Mouse (Mus musculus) liver, embryonic 15.5 days (tissue): ENCODE measurements at regions not wholly inside any gene's neighbourhood (a gene's known extent, or its start where the extent isn't known, plus 50 kb on each side); places are given as distances from the start of the nearest gene placed in this dataset.

Experiments used
- ATAC-seq: fragments of 200-750 bp; cut with Nextera tagmentation; 2 replicates; pipeline ENCODE4 v1.8.0; 2017; ENCODE audit warnings: moderate number of reproducible peaks, mild to moderate bottlenecking, moderate library complexity; ENCODE audit not compliant: insufficient read depth
- H3K27ac ChIP-seq: fragments of 300-500 bp; sonication (generic); replicated peaks from 2 replicates; pipeline ENCODE4 v1.5.1; 2015; ENCODE audit warnings: mild to moderate bottlenecking, inconsistent platforms
- H3K27me3 ChIP-seq: fragments of 300-500 bp; sonication (generic); 2 replicates; pipeline ENCODE4 v1.6.1; 2015; ENCODE audit warnings: mild to moderate bottlenecking, inconsistent platforms
- H3K36me3 ChIP-seq: fragments of 300-500 bp; sonication (generic); replicated peaks from 2 replicates; pipeline ENCODE4 v1.6.1; 2015; ENCODE audit warnings: moderate library complexity, mild to moderate bottlenecking, inconsistent platforms
- H3K4me1 ChIP-seq: fragments of 300-500 bp; sonication (generic); replicated peaks from 2 replicates; pipeline ENCODE4 v1.6.1; 2015; ENCODE audit warnings: inconsistent platforms
- H3K4me2 ChIP-seq: fragments of 300-500 bp; sonication (generic); 2 replicates; pipeline ENCODE4 v1.6.1; 2015; ENCODE audit warnings: moderate library complexity, mild to moderate bottlenecking, inconsistent platforms
- H3K4me3 ChIP-seq: fragments of 300-500 bp; sonication (generic); replicated peaks from 2 replicates; pipeline ENCODE4 v1.5.1; 2015; ENCODE audit warnings: mild to moderate bottlenecking, inconsistent platforms
- H3K9ac ChIP-seq: fragments of 300-500 bp; sonication (generic); 2 replicates; pipeline ENCODE4 v1.6.1; 2015; ENCODE audit warnings: moderate library complexity, mild to moderate bottlenecking, inconsistent platforms
- H3K9me3 ChIP-seq: fragments of 300-500 bp; sonication (generic); replicated peaks from 2 replicates; pipeline ENCODE4 v1.6.1; 2016; ENCODE audit warnings: inconsistent platforms
- WGBS: fragments of 180-500 bp; shearing (Covaris S2); methylation state at CpG from one replicate; pipeline ENCODE4 v1.1.7; 2015; ENCODE audit warnings: mixed read lengths; ENCODE audit not compliant: insufficient replicate concordance; 5-methylcytosine and 5-hydroxymethylcytosine counted together

GRCm38 (mm10) chr11:31736086-31736485 is 64.4 kb upstream of the Bod1 start:
- Histone ChIP-seq H3K9ac (no peak overlapping the region), H3K4me1 (peaks cover 9% of the 10 kb centered on the region), H3K27me3 (peaks cover 8% of the 10 kb centered on the region; the same call in 1 of the 2 replicates), H3K4me3 (no peak overlapping the region), H3K9me3 (no peaks in the 10 kb centered on the region), H3K27ac (no peak overlapping the region), H3K4me2 (no peak overlapping the region), H3K36me3 (no peaks in the 10 kb centered on the region)
- ATAC-seq: no peak

GRCm38 (mm10) chr11:31736556-31737089 is 64.9 kb upstream of the Bod1 start:
- Histone ChIP-seq H3K9ac (no peak overlapping the region), H3K27me3 (peaks cover 10% of the 10 kb centered on the region; the same call in 1 of the 2 replicates), H3K36me3 (no peaks in the 10 kb centered on the region), H3K4me2 (no peak overlapping the region), H3K27ac (no peak overlapping the region), H3K4me3 (no peak overlapping the region), H3K9me3 (no peaks in the 10 kb centered on the region), H3K4me1 (peaks cover 9% of the 10 kb centered on the region)
- WGBS: 75% methylated on average over 4 of the region's 4 CpGs
- ATAC-seq: no peak

GRCm38 (mm10) chr11:31738148-31739021 is 66.7 kb upstream of the Bod1 start:
- no peak overlapping the region for H3K9ac ChIP-seq
- peaks cover 10% of the 10 kb centered on the region; the same call in 1 of the 2 replicates for H3K27me3 ChIP-seq
- no peak overlapping the region for H3K4me3 ChIP-seq
- no peaks in the 10 kb centered on the region for H3K36me3 ChIP-seq
- WGBS: 73% methylated on average over 5 of the region's 5 CpGs
- H3K4me2 ChIP-seq: no peak overlapping the region
- H3K4me1 ChIP-seq: no peaks in the 10 kb centered on the region
- no peak for ATAC-seq
- H3K9me3 ChIP-seq: no peaks in the 10 kb centered on the region
- H3K27ac ChIP-seq: no peak overlapping the region

- Histone ChIP-seq H3K36me3 (no peaks in the 10 kb centered on the region), H3K27me3 (peaks cover 21% of the 10 kb centered on the region), H3K4me1 (no peaks in the 10 kb centered on the region), H3K9ac (no peak overlapping the region), H3K4me2 (no peak overlapping the region), H3K27ac (no peak overlapping the region), H3K9me3 (no peaks in the 10 kb centered on the region), H3K4me3 (no peak overlapping the region)
- no peak for ATAC-seq
- 67% methylated on average over 5 of the region's 5 CpGs for WGBS
Observed at GRCm38 (mm10) chr11:31740409-31740808, 68.7 kb upstream of the Bod1 start.

GRCm38 (mm10) chr11:31742160-31742559 is 70.5 kb upstream of the Bod1 start:
- Histone ChIP-seq H3K4me2 (no peak overlapping the region), H3K4me3 (no peak overlapping the region), H3K9ac (no peak overlapping the region), H3K9me3 (no peaks in the 10 kb centered on the region), H3K36me3 (no peaks in the 10 kb centered on the region), H3K27ac (no peak overlapping the region), H3K4me1 (0 out of 2 replicates have a peak, but pooled peaks cover 7% of the 10 kb centered on the region), H3K27me3 (peaks cover 26% of the 10 kb centered on the region)
- no peak for ATAC-seq
- WGBS: 75% methylated on average over 1 of the region's 1 CpGs

GRCm38 (mm10) chr11:31744076-31744785 is 72.5 kb upstream of the Bod1 start:
- Histone ChIP-seq H3K9ac (no peak overlapping the region), H3K27ac (no peak overlapping the region), H3K4me1 (0 out of 2 replicates have a peak, but pooled peaks cover 8% of the 10 kb centered on the region), H3K4me2 (no peak overlapping the region), H3K36me3 (no peaks in the 10 kb centered on the region), H3K9me3 (no peaks in the 10 kb centered on the region), H3K4me3 (no peak overlapping the region), H3K27me3 (peaks cover 35% of the 10 kb centered on the region)
- WGBS: 76% methylated on average over 12 of the region's 12 CpGs
- ATAC-seq: no peak

GRCm38 (mm10) chr11:31745028-31745865 is 73.6 kb upstream of the Bod1 start:
- Histone ChIP-seq H3K4me3 (no peak overlapping the region), H3K27ac (no peak overlapping the region), H3K27me3 (peaks cover 35% of the 10 kb centered on the region), H3K9me3 (no peaks in the 10 kb centered on the region), H3K9ac (no peak overlapping the region), H3K4me2 (no peak overlapping the region), H3K36me3 (no peaks in the 10 kb centered on the region), H3K4me1 (0 out of 2 replicates have a peak, but pooled peaks cover 8% of the 10 kb centered on the region)
- WGBS: 75% methylated on average over 16 of the region's 16 CpGs
- no peak for ATAC-seq

GRCm38 (mm10) chr11:31745866-31746248 is 74.2 kb upstream of the Bod1 start:
- H3K9me3 ChIP-seq: no peaks in the 10 kb centered on the region
- H3K27me3 ChIP-seq: peaks cover 30% of the 10 kb centered on the region
- H3K4me3 ChIP-seq: no peak overlapping the region
- no peaks in the 10 kb centered on the region for H3K36me3 ChIP-seq
- peaks cover 13% of the 10 kb centered on the region for H3K4me1 ChIP-seq
- H3K27ac ChIP-seq: no peak overlapping the region
- WGBS: 62% methylated on average over 5 of the region's 5 CpGs
- no peak overlapping the region for H3K4me2 ChIP-seq
- ATAC-seq: no peak
- H3K9ac ChIP-seq: no peak overlapping the region

- Histone ChIP-seq H3K36me3 (no peaks in the 10 kb centered on the region), H3K27me3 (peaks cover 25% of the 10 kb centered on the region), H3K4me1 (peaks cover 19% of the 10 kb centered on the region), H3K27ac (no peak overlapping the region), H3K4me2 (no peak overlapping the region), H3K4me3 (no peak overlapping the region), H3K9ac (no peak overlapping the region), H3K9me3 (no peaks in the 10 kb centered on the region)
- WGBS: 55% methylated on average over 6 of the region's 6 CpGs
- no peak for ATAC-seq
Observed at GRCm38 (mm10) chr11:31746488-31746887, 74.8 kb upstream of the Bod1 start.

GRCm38 (mm10) chr11:31746939-31747338 is 75.3 kb upstream of the Bod1 start:
- peaks cover 24% of the 10 kb centered on the region for H3K4me1 ChIP-seq
- no peak overlapping the region for H3K27ac ChIP-seq
- WGBS: 63% methylated on average over 8 of the region's 8 CpGs
- peak; percentile 54 for ATAC-seq
- no peak overlapping the region for H3K9ac ChIP-seq
- no peak overlapping the region for H3K4me3 ChIP-seq
- no peaks in the 10 kb centered on the region for H3K36me3 ChIP-seq
- H3K9me3 ChIP-seq: no peaks in the 10 kb centered on the region
- no peak overlapping the region for H3K4me2 ChIP-seq
- peaks cover 25% of the 10 kb centered on the region for H3K27me3 ChIP-seq
